Mouse (Mus musculus): Measurements from ENCODE around the gene Lhfpl2. TPM values are rescaled to one million over a fixed set of nuclear protein-coding genes. Genes with fewer than 3 reads are reported as not detected.

Lhfpl2 gene
- total RNA-seq, 2 experiments from 2014 or later = 2.5 to 3.7 TPM

Other genes starting within 250 kb of the Lhfpl2 start
- 10 to 100 TPM; 29.7 to 36.6 TPM for gene Scamp1, start 228.1 kb downstream of the Lhfpl2 start, total RNA-seq (2021)

Measured in heart, postnatal 36 days (tissue).